Mouse (Mus musculus) kidney, postnatal 4 days (tissue): ENCODE measurements around the gene Ppox.
"Not testable (repeated sequence)": the region's sequence is repeated elsewhere in the genome, so short reads cannot be mapped to it uniquely, and the experiment has no call there.

Experiments used
- DNase-seq, 2 experiments: peaks; one replicate each; pipeline ENCODE4 v3.0.0; 2021; ENCODE audit warnings: mixed read lengths in 2 of 2

Gene Ppox

GRCm38 (mm10) chr1:171241952-171242351, 39.0 kb downstream of the Ppox start:
- not testable (repeated sequence) for DNase-seq

GRCm38 (mm10) chr1:171240911-171241310, 40.1 kb downstream of the Ppox start:
- no peak for DNase-seq

- peak; percentile 57 to 64 for DNase-seq
Observed at GRCm38 (mm10) chr1:171239992-171240744, 40.8 kb downstream of the Ppox start.

- peak; percentile 78 to 85 for DNase-seq
Observed at GRCm38 (mm10) chr1:171238463-171238862, 42.5 kb downstream of the Ppox start.

GRCm38 (mm10) chr1:171237438-171237837, 43.5 kb downstream of the Ppox start:
- no peak for DNase-seq

GRCm38 (mm10) chr1:171235791-171236190, 45.2 kb downstream of the Ppox start:
- no peak for DNase-seq

GRCm38 (mm10) chr1:171234538-171234937, 46.4 kb downstream of the Ppox start:
- DNase-seq = no peak

GRCm38 (mm10) chr1:171234126-171234525, 46.9 kb downstream of the Ppox start, which contains the start of gene Fcer1g:
TSS of gene Fcer1g (minus strand) at chr1:171234365.
- no peak for DNase-seq

- DNase-seq = no peak
Observed at GRCm38 (mm10) chr1:171232800-171233730, 47.9 kb downstream of the Ppox start.

GRCm38 (mm10) chr1:171232348-171232747, 48.6 kb downstream of the Ppox start:
- no peak for DNase-seq

GRCm38 (mm10) chr1:171231844-171232243, 49.1 kb downstream of the Ppox start:
- DNase-seq = no peak

GRCm38 (mm10) chr1:171230215-171230614, 50.8 kb downstream of the Ppox start:
- no peak for DNase-seq

GRCm38 (mm10) chr1:171229750-171230149, 51.2 kb downstream of the Ppox start:
- DNase-seq = no peak

- DNase-seq = no peak
Observed at GRCm38 (mm10) chr1:171227879-171228278, 53.1 kb downstream of the Ppox start.

GRCm38 (mm10) chr1:171226780-171227179, 54.2 kb downstream of the Ppox start:
- no peak for DNase-seq
